Mouse (Mus musculus): Measurements from ENCODE around the gene Lhfp. TPM values are rescaled to one million over a fixed set of nuclear protein-coding genes. Genes with fewer than 3 reads are reported as not detected.
"Not testable (repeated sequence)": the region's sequence is repeated elsewhere in the genome, so short reads cannot be mapped to it uniquely, and the experiment has no call there.

The Lhfp gene
- polyA plus RNA-seq, 1 experiment from 2014 or later = 4.5 TPM

- Histone ChIP-seq H3K27ac (no peak overlapping the region), H3K9me3 (replicated peaks) (no peaks in the 10 kb centered on the region), H3K4me2 (no peak overlapping the region), H3K4me1 (replicated peaks) (no peaks in the 10 kb centered on the region), H3K27me3 (no peaks in the 10 kb centered on the region), H3K4me3 (replicated peaks) (no peak overlapping the region), H3K9ac (no peak overlapping the region), H3K36me3 (no peaks in the 10 kb centered on the region)
- DNase-seq (no peak), ATAC-seq (ENCODE audit: low read depth) (no peak)
- 54% methylated on average over 3 of the region's 3 CpGs for WGBS (ENCODE audit: insufficient replicate concordance)
These were observed 205.8 kb downstream of the Lhfp start for GRCm38 (mm10) chr3:53247102-53247501.

GRCm38 (mm10) chr3:53248158-53248874 is 207.0 kb downstream of the Lhfp start:
- H3K4me3 ChIP-seq (replicated peaks) = no peak overlapping the region
- WGBS (ENCODE audit: insufficient replicate concordance) = 44% methylated on average over 10 of the region's 10 CpGs
- ATAC-seq (ENCODE audit: low read depth) (no peak), DNase-seq (no peak)
- H3K4me2 ChIP-seq = no peak overlapping the region
- no peak overlapping the region for H3K27ac ChIP-seq
- no peaks in the 10 kb centered on the region for H3K27me3 ChIP-seq
- no peaks in the 10 kb centered on the region for H3K36me3 ChIP-seq
- H3K9ac ChIP-seq = no peak overlapping the region
- no peaks in the 10 kb centered on the region for H3K9me3 ChIP-seq (replicated peaks)
- H3K4me1 ChIP-seq (replicated peaks) = no peaks in the 10 kb centered on the region

- H3K27me3 ChIP-seq = no peaks in the 10 kb centered on the region
- no peaks in the 10 kb centered on the region for H3K4me1 ChIP-seq (replicated peaks)
- no peak overlapping the region for H3K27ac ChIP-seq
- ATAC-seq (ENCODE audit: low read depth) (no peak), DNase-seq (no peak)
- no peak overlapping the region for H3K9ac ChIP-seq
- no peak overlapping the region for H3K4me2 ChIP-seq
- H3K4me3 ChIP-seq (replicated peaks) = no peak overlapping the region
- H3K9me3 ChIP-seq (replicated peaks) = no peaks in the 10 kb centered on the region
- H3K36me3 ChIP-seq = no peaks in the 10 kb centered on the region
- WGBS (ENCODE audit: insufficient replicate concordance) = 70% methylated on average over 5 of the region's 5 CpGs
These were observed 211.2 kb downstream of the Lhfp start for GRCm38 (mm10) chr3:53252556-53252955.

- ATAC-seq (ENCODE audit: low read depth) (no peak), DNase-seq (no peak)
- Histone ChIP-seq H3K4me2 (no peak overlapping the region), H3K27me3 (no peaks in the 10 kb centered on the region), H3K36me3 (no peaks in the 10 kb centered on the region), H3K9me3 (replicated peaks) (no peaks in the 10 kb centered on the region), H3K9ac (no peak overlapping the region), H3K27ac (no peak overlapping the region), H3K4me3 (replicated peaks) (no peak overlapping the region), H3K4me1 (replicated peaks) (no peaks in the 10 kb centered on the region)
- 49% methylated on average over 5 of the region's 5 CpGs for WGBS (ENCODE audit: insufficient replicate concordance)
These were observed 212.0 kb downstream of the Lhfp start for GRCm38 (mm10) chr3:53253223-53253832.

GRCm38 (mm10) chr3:53258657-53259158 is 217.4 kb downstream of the Lhfp start:
- no peaks in the 10 kb centered on the region for H3K4me1 ChIP-seq (replicated peaks)
- no peak overlapping the region for H3K9ac ChIP-seq
- H3K4me3 ChIP-seq (replicated peaks) = no peak overlapping the region
- no peak for ATAC-seq (ENCODE audit: low read depth)
- H3K4me2 ChIP-seq = no peak overlapping the region
- H3K27me3 ChIP-seq = no peaks in the 10 kb centered on the region
- H3K27ac ChIP-seq = no peak overlapping the region
- 43% methylated on average over 7 of the region's 7 CpGs for WGBS (ENCODE audit: insufficient replicate concordance)
- no peak for DNase-seq
- no peaks in the 10 kb centered on the region for H3K36me3 ChIP-seq
- no peaks in the 10 kb centered on the region for H3K9me3 ChIP-seq (replicated peaks)

- Histone ChIP-seq H3K36me3 (no peaks in the 10 kb centered on the region), H3K9ac (no peak overlapping the region), H3K4me1 (replicated peaks) (no peaks in the 10 kb centered on the region), H3K4me2 (no peak overlapping the region), H3K27me3 (no peaks in the 10 kb centered on the region), H3K4me3 (replicated peaks) (no peak overlapping the region), H3K27ac (no peak overlapping the region), H3K9me3 (replicated peaks) (no peaks in the 10 kb centered on the region)
- no peak for ATAC-seq (ENCODE audit: low read depth)
- WGBS (ENCODE audit: insufficient replicate concordance) = 63% methylated on average over 6 of the region's 6 CpGs
- DNase-seq = no peak
These were observed 224.8 kb downstream of the Lhfp start for GRCm38 (mm10) chr3:53266116-53266515.

GRCm38 (mm10) chr3:53267046-53267445 is 225.7 kb downstream of the Lhfp start:
- H3K27me3 ChIP-seq = no peaks in the 10 kb centered on the region
- no peaks in the 10 kb centered on the region for H3K4me1 ChIP-seq (replicated peaks)
- H3K27ac ChIP-seq = no peak overlapping the region
- no peak overlapping the region for H3K4me2 ChIP-seq
- no peak for DNase-seq
- no peaks in the 10 kb centered on the region for H3K36me3 ChIP-seq
- H3K9ac ChIP-seq = no peak overlapping the region
- no peak overlapping the region for H3K4me3 ChIP-seq (replicated peaks)
- no peak for ATAC-seq (ENCODE audit: low read depth)
- H3K9me3 ChIP-seq (replicated peaks) = no peaks in the 10 kb centered on the region
- 55% methylated on average over 3 of the region's 3 CpGs for WGBS (ENCODE audit: insufficient replicate concordance)

GRCm38 (mm10) chr3:53273220-53273619 is 231.9 kb downstream of the Lhfp start:
- H3K4me1 ChIP-seq (replicated peaks) = no peaks in the 10 kb centered on the region
- H3K27me3 ChIP-seq = no peaks in the 10 kb centered on the region
- DNase-seq (no peak), ATAC-seq (ENCODE audit: low read depth) (no peak)
- no peaks in the 10 kb centered on the region for H3K9me3 ChIP-seq (replicated peaks)
- 64% methylated on average over 3 of the region's 3 CpGs for WGBS (ENCODE audit: insufficient replicate concordance)
- no peak overlapping the region for H3K9ac ChIP-seq
- H3K36me3 ChIP-seq = no peaks in the 10 kb centered on the region
- no peak overlapping the region for H3K4me3 ChIP-seq (replicated peaks)
- no peak overlapping the region for H3K4me2 ChIP-seq
- no peak overlapping the region for H3K27ac ChIP-seq

GRCm38 (mm10) chr3:53277993-53278392 is 236.7 kb downstream of the Lhfp start:
- Histone ChIP-seq H3K9ac (no peak overlapping the region), H3K4me2 (no peak overlapping the region), H3K36me3 (no peaks in the 10 kb centered on the region), H3K27ac (no peak overlapping the region), H3K9me3 (replicated peaks) (no peaks in the 10 kb centered on the region), H3K4me1 (replicated peaks) (no peaks in the 10 kb centered on the region), H3K27me3 (no peaks in the 10 kb centered on the region), H3K4me3 (replicated peaks) (no peak overlapping the region)
- WGBS (ENCODE audit: insufficient replicate concordance) = 55% methylated on average over 2 of the region's 2 CpGs
- ATAC-seq (ENCODE audit: low read depth) (no peak), DNase-seq (no peak)

- not testable (repeated sequence) for ATAC-seq (ENCODE audit: low read depth); H3K9me3 ChIP-seq (replicated peaks); H3K27me3 ChIP-seq; H3K36me3 ChIP-seq; H3K4me1 ChIP-seq (replicated peaks); H3K9ac ChIP-seq; H3K27ac ChIP-seq; DNase-seq; H3K4me2 ChIP-seq; H3K4me3 ChIP-seq (replicated peaks)
- WGBS (ENCODE audit: insufficient replicate concordance) = 56% methylated on average over 3 of the region's 3 CpGs
These were observed 240.7 kb downstream of the Lhfp start for GRCm38 (mm10) chr3:53282005-53282404.

GRCm38 (mm10) chr3:53284023-53284422 is 242.7 kb downstream of the Lhfp start:
- H3K9me3 ChIP-seq (replicated peaks) = no peaks in the 10 kb centered on the region
- WGBS (ENCODE audit: insufficient replicate concordance) = 84% methylated on average over 5 of the region's 5 CpGs

More at GRCm38 (mm10) chr3:53284023-53284422, 242.7 kb downstream of the Lhfp start:
- no peaks in the 10 kb centered on the region for H3K36me3 ChIP-seq
- H3K4me2 ChIP-seq = no peak overlapping the region
- H3K27me3 ChIP-seq = no peaks in the 10 kb centered on the region
- ATAC-seq (ENCODE audit: low read depth) (no peak), DNase-seq (no peak)
- H3K9ac ChIP-seq = no peak overlapping the region
- no peaks in the 10 kb centered on the region for H3K4me1 ChIP-seq (replicated peaks)
- no peak overlapping the region for H3K4me3 ChIP-seq (replicated peaks)
- no peak overlapping the region for H3K27ac ChIP-seq
